Mouse (Mus musculus) urinary bladder, postnatal 25 days (tissue): ENCODE data around the gene Bsdc1.
"Not testable (repeated sequence)": the region's sequence is repeated elsewhere in the genome, so short reads cannot be mapped to it uniquely, and the experiment has no call there.

ENCODE experiments used
- DNase-seq: peaks from one replicate; pipeline ENCODE4 v3.0.0; 2022; ENCODE audit warnings: low spot score

Gene Bsdc1

DNA sequence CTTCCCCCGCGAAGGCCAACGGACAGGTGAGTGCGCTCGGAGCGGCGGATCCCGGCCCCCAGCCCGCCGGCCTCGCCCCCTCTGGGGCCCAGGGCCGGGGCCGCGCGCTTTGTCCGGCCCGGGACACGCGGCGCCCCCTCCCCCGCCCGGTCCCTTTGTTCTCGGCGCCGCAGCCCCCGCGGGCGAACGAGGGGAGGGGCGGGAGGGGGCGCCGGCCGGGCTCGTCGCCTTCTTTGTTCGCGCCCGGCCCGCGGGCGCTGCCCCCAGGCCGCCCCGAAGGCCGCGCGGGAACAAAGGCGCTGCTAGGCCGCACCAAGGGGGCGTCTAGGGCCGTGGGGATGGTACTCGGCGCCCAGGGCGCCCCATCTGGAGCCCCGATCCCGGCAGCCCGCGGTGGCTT is 52.5 kb downstream of the Bsdc1 start:
- DNase-seq, result no peak

DNA sequence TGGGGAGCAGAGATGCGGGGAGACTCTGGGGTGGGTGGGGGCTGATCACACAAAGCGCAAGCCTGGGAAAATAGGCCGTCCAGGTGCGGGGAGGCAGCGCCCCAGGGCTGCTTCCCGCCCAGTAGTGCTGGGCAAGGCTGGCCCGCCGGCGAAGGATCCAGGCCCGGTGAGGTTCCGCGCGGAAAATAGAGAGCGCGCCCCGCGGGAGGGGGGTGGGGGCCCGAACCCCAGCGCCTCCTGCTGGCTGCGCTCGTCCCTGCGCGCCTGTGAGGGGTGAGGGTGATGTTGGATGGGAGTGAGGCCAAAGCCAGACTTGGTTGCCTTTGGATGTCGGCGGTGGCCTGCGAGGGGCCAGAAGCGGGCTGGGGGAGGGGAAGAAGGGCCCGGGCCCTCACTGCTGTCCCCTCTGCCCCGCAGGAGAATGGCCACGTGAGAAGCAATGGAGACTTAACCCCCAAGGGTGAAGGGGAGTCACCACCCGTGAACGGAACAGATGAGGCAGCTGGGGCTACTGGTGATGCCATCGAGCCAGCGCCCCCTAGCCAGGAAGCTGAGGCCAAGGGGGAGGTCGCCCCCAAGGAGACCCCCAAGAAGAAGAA is 53.0 kb downstream of the Bsdc1 start:
- peak; percentile 71 for DNase-seq

DNA sequence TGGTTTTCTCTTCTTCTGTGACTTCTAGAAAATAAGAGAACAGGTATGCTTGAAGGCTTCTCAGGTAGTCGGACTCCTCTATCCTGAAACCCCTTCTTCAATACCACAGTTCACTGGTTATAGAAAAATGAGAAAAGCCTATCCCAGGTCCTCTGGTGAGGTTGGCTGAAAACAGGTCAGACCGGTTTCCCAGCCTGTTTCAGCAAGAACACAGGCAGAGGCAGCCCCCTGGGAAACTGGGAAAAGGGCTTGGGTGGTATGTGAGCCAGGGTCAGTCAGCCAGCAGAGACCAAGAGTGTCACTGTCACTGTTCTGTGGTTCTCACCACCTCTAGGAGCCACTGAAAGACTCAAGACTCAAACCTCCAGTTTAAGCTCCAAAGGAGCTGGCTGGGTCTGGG is 55.5 kb downstream of the Bsdc1 start:
- peak; percentile 54 for DNase-seq

DNA sequence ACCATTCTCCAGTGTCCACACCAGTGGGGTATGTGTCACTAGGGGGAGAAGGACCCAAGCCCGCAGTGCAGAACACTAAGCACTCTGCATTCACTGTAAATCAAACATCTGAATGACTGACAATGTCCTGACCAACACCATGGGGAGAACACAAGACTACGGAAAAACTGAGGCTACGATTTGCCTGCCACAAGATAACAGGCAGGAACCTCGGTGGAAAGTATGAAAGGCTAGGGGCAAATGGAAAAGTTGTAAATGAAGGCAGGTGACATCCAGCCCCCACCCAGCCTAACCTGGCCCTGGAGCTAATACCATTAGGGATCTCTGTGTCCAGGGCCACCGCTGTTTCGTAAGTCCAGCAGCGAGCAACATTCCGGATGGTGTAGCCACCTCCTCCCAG is 57.1 kb downstream of the Bsdc1 start:
- no peak for DNase-seq

DNA sequence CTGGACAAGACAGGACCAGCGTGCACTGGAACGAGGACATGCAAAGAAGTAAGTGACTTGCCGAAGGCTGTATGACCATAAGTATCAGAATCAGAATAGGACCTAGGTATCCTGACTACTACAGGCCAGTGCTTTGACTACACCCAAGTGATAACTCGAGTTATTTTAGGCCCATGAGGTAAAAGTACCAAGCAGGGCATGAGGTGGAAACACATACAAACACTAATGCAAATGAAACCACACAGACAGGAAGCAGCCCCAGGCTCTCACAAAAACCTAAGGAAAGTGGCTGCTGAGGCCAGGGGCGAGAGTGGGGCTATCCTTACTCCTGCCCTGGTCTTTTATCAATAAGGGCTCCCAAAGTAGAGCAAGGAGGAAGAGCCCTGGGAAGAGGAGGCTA is 64.0 kb downstream of the Bsdc1 start:
- no peak for DNase-seq

DNA sequence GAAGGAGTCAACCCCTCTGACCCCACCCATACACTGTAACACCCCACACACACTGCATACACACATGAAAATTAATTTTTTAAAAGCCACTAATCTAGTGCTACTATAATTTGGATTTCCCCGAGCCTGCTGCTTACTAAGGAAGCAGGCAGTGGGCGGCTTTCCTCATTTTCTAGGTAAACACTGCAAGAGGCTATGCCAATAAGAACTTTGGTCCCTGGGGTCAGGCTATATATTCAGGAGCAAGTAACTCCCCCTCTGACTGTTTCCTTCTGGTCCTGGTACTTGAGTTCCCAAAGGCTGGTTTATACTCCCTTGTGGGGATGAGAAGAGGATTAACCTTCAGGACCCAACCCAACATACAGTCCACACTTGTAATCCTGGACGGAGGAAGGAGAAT is 64.5 kb downstream of the Bsdc1 start:
- DNase-seq, result no peak

DNA sequence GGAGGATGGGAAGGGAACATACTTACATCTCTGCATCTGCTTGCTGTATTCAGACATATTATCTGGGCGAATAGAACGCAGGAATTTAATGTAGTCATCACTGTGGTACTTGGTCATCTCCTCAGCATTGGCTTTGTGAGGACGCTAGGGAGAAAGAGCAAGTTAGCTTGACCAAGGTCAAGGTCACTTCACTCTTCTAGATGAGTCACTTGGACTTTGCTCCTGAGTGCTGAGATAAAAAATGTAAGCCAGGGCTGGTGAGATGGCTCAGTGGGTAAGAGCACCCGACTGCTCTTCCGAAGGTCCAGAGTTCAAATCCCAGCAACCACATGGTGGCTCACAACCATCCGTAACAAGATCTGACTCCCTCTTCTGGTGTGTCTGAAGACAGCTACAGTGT is 67.5 kb downstream of the Bsdc1 start:
- DNase-seq, result not testable (repeated sequence)
